Mouse (Mus musculus) lung, adult 2 months (tissue): Measurements from ENCODE around the gene 4930467E23Rik. TPM values are rescaled to one million over a fixed set of nuclear protein-coding genes. Genes with fewer than 3 reads are reported as not detected.
"Not testable (repeated sequence)": the region's sequence is repeated elsewhere in the genome, so short reads cannot be mapped to it uniquely, and the experiment has no call there.

ENCODE experiments used
- DNase-seq: peaks from one replicate; pipeline ENCODE4 v3.0.0; 2022
- H3K4me1 ChIP-seq: fragments of 200-500 bp; 2 replicates; pipeline ENCODE4 v1.6.1; 2011; ENCODE audit warnings: low read length; ENCODE audit not compliant: control insufficient read depth, insufficient read depth
- H3K4me3 ChIP-seq: fragments of 200-500 bp; replicated peaks from 2 replicates; pipeline ENCODE3; 2011; ENCODE audit warnings: low read depth, mild to moderate bottlenecking, control low read depth, low read length; ENCODE audit errors: extremely low read depth
- WGBS: fragments of 180-500 bp; shearing (Covaris S2); methylation state at CpG from one replicate; pipeline ENCODE4 v1.1.7; 2018; 5-methylcytosine and 5-hydroxymethylcytosine counted together
- polyA plus RNA-seq: library from polyadenylated mRNA; depleted of rRNA; stranded (reverse); fragments of >200 nt; gene quantifications from 2 replicates; pipeline ENCODE4 v1.2.3, GENCODE M21; 2012; rRNA removed

Gene 4930467E23Rik
- not detected in 2 replicates for polyA plus RNA-seq

DNA sequence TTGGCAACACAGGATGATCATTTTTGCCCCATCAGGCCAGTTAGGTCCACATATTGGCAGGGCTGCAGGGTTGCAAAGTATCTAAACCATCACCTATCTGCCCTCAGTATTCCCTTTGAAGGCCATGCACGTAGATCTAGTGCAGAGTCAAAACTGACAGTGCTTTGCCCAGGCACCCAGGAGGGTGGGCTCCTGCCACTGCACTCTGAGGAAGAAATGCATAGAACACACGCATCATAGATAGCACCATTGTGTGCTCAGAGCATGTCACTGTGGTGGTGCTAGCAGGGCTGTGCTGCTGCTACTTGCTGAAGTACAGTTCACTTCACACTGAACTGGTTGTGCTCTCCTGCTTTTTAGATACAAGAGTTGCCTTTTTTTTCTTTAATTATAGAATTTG is at the start of gene 4930467E23Rik:
TSS of gene 4930467E23Rik (plus strand) at position 301 of the 400 bp plus-strand sequence.
- WGBS: no CpG with 5 or more reads among the region's 2 CpGs
- not testable (repeated sequence) for H3K4me3 ChIP-seq, H3K4me1 ChIP-seq, DNase-seq

DNA sequence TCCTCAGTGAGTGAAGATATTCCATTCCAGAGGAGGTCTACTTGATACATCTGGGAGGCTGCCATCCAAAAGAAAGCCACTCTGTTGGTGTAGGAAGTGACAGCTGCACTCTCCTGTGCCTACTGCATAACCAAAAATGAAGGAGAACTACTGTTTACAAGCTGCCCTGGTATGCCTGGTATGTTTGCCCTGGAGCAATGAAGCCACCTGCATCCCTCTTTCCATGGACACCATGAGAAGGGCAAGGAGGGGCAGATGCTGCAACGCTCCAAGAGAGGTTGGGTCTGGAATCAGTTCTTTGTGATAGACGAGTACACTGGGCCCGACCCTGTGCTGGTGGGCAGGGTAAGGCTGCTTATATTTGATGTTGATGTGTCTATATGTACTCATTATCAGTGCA is 47.1 kb upstream of the 4930467E23Rik start:
- not testable (repeated sequence) for H3K4me3 ChIP-seq, H3K4me1 ChIP-seq, DNase-seq
- 80% methylated on average over 2 of the region's 3 CpGs for WGBS

DNA sequence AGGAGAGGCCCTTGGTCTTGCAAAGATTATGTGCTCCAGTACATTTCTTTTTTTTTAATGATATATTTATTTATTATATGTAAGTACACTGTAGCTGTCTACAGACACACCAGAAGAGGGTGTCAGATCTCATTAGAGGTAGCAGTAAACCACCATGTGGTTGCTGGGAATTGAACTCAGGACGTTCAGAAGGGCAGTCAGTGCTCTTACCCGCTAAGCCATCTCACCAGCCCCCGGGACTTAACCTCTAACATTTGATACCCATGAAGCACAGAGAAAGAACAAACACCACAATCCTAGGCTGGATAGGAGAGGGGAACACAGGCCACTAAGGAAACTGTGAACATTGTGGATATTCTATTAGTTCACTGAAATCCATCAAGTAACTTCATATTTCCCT is 43.9 kb upstream of the 4930467E23Rik start:
- not testable (repeated sequence) for H3K4me3 ChIP-seq, DNase-seq, H3K4me1 ChIP-seq
- 76% methylated on average over 3 of the region's 3 CpGs for WGBS

DNA sequence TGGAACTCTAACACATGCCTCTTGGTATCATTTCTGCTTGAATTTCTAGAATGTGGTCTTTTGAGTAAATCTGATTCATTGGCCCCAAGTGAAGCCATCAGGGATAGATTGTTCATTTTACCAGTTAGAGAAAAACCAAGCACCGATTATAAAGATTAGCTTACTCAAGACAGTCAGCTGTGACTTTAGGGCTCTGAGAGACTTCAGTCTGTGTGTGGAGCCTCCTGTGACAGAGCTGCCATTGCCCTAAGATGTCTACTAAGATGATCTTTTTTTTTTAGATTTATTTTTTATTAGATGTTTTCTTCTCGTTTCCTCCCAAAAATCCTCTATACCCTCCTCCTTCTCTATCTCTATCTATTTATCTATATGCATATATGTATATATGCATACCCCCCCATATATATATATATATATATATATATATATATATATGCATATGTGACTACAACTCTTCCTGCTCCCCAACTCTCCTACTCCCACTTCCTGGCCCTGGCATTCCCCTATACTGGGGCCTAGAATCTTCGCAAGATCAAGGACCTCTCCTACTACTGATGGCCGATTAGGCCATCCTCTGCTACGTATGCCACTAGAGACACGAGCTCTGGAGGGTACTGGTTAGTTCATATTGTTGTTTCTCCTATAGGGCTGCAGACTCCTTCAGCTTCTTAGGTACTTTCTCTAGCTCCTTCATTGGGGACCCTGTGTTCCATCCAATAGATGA is 40.4 kb upstream of the 4930467E23Rik start:
- not testable (repeated sequence) for H3K4me1 ChIP-seq, DNase-seq, H3K4me3 ChIP-seq
- WGBS: 80% methylated on average over 6 of the region's 6 CpGs

DNA sequence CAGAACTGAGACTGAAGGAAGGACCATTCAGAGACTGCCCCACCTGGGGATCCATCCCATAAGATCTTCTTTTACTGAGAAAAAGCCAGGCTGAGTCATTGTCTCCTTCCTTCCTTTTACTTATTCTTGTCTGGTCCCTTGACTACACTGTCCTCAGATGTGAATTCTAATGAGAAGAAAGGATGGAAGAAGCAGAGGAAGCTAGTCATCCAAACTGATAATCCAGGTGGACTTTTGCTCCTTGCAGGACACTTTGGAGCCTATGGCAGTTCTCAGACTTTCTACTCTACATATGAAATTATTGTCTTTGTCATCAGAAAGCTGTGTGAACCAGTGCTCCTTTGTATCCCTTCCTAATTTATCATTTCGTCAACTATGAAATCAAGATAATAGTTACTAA is 39.6 kb upstream of the 4930467E23Rik start:
- WGBS: 83% methylated on average over 1 of the region's 1 CpGs
- H3K4me1 ChIP-seq, DNase-seq, H3K4me3 ChIP-seq: not testable (repeated sequence)

DNA sequence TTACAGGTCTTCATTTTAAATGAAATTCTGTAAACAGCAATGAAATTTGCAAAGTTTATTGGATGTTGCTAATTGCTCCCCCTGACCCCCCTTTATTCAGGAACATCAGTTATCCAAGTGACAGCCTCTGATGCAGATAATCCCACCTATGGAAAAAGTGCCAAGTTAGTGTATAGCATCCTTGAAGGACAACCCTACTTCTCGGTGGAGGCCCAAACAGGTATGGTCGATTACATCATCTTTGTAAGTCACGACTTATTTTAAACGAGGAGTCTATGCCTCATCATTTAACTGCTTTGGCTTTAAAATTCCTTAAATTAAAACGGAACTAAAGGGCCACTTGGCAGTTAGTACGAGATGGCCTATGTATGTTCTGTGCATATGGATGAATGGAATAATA is 38.0 kb upstream of the 4930467E23Rik start:
- H3K4me1 ChIP-seq, DNase-seq, H3K4me3 ChIP-seq: not testable (repeated sequence)
- 84% methylated on average over 6 of the region's 6 CpGs for WGBS

DNA sequence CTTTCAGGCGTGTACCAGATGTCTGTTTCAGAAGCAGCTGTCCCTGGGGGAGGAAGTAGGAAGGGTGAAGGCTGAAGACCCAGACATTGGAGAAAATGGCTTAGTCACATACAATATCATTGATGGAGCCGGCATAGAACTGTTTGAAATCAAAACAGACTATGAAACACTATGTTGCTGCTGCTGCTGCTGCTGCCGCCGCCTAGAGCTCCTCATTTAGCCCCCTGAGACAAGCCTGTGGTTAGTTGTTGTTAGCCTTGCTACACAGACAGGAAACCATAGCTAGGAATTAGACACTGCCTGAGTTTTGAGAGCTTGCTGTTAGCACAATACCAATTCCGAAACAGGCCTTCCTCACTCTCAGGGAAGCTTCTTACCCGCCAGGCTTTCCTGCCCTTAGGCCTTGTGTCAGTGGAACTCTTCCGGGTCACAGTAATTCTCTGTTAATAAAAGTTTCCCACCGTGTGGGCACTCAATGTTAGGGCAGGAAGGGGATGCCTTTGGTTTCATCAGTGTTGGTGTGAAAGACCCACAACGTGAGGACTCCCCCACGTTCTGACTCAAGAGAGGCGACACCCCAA is 31.8 kb upstream of the 4930467E23Rik start:
- not testable (repeated sequence) for DNase-seq, H3K4me1 ChIP-seq, H3K4me3 ChIP-seq
- WGBS: 84% methylated on average over 11 of the region's 11 CpGs

DNA sequence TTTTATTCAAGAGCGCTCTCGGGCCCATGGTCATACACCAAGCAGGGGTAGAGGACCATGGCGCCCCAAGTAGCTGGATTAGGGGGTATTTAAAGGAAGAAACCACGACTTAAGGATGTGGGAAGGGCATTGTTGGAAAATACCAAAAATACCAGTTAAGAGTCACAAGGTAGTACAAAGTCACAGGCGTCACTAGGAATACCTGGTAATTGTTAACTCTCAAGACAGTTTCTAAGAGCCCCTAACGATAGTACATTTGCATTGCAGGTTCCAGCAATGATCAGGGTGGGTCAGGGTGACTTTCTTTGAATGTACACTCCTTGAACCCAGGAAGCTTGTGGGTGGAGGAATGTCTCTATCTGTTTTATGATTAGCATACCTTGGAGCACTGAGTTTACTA is 31.3 kb upstream of the 4930467E23Rik start:
- not testable (repeated sequence) for DNase-seq, H3K4me3 ChIP-seq, H3K4me1 ChIP-seq
- WGBS: 69% methylated on average over 6 of the region's 6 CpGs

DNA sequence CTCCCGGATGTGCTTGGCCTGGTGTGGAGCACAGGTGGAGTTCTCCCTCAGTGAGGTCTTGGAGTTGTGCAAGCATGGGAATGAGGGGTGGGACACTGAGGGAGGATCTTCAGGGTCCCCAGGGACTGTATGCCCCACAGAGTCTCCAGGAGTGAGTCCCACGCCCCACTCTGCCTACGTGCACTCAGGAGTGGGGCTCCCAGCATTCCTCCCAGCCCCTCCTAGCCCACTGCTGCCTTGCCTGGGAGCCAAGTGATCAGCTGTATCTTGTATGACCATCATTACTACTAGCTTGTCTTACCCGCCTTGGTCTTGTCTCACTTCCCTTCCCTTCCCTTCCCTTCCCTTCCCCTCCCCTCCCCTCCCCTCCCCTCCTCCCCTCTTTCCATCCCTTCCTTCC is 30.7 kb upstream of the 4930467E23Rik start:
- H3K4me1 ChIP-seq: not testable (repeated sequence)
- peak; percentile 48 for DNase-seq
- WGBS: 69% methylated on average over 4 of the region's 4 CpGs

DNA sequence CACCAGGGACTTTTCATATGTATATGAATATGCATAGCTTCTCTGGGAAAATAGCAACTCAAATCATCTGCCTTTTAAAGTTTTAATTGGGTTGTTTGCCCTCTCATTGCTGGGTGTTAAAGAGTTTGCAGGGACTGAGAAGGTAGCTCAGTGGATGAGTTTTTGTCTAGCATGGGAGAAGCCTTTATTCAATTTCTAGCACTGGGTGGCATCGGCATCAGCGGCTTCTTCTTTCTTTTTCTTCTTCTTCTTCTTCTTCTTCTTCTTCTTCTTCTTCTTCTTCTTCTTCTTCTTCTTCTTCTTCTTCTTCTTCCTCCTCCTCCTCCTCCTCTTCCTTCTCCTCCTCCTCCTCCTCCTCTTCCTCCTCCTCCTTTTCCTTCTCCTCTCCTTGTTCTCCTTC is 28.1 kb upstream of the 4930467E23Rik start:
- not testable (repeated sequence) for DNase-seq, H3K4me1 ChIP-seq, H3K4me3 ChIP-seq
- 92% methylated on average over 2 of the region's 2 CpGs for WGBS

More for the DNA sequence above, 30.7 kb upstream of the 4930467E23Rik start:
- not testable (repeated sequence) for H3K4me3 ChIP-seq

DNA sequence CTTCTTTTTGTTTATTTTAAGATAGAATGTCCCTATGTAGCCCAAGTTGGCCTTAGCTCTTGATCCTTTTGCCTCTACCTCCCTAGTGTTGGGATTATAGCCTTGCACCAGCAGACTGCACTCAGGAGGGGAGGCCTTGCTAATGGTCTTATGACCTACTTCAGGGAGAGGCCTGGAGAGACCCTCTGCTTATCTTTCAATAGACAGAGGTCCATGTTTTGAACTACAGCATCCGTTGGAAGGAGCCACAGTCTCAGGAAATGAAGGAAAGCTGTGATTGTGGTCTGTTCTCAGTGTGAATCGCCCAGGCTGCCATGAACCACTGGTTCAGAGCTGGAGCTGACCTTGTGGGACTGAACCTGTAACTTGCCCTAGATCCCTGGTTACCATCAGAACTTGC is 27.1 kb upstream of the 4930467E23Rik start:
- H3K4me1 ChIP-seq, DNase-seq, H3K4me3 ChIP-seq: not testable (repeated sequence)
- 64% methylated on average over 2 of the region's 2 CpGs for WGBS

DNA sequence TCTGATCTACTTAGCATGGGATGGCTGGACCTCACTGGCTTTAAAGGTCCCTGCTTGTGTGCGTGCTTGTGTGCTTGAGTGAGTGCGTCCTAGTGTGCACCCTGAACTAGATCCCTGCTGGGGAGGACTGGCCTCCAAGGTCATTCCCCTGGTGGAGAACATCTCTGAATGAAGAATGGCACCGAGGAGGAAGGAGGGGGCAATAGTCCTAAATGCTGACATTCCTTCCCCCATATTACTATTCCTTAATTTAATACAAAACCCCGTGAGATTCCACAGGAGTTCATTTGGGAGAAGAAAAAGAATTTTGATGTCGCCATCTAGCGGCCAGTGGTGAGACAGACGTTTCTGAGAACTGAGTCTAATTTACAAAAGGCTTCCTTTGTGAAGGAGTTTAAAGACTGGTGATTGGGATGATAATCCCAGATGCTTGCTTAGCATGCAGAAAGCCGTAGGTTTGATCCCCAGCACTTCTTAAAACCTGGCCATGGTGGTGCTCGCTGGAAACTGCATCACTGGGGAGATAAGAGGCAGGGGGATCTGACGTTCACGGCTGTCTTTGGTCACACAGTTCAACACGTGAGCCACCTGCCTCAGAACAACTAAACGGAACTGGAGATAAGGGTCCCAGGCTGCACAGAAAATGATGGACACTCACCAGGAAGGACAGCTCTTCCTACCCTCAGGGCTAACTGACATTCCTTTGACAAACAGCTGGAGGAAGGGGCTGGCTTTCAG is 26.2 kb upstream of the 4930467E23Rik start:
- 37% methylated on average over 13 of the region's 13 CpGs for WGBS
- H3K4me1 ChIP-seq, H3K4me3 ChIP-seq: not testable (repeated sequence)
- DNase-seq: peak; percentile 76

DNA sequence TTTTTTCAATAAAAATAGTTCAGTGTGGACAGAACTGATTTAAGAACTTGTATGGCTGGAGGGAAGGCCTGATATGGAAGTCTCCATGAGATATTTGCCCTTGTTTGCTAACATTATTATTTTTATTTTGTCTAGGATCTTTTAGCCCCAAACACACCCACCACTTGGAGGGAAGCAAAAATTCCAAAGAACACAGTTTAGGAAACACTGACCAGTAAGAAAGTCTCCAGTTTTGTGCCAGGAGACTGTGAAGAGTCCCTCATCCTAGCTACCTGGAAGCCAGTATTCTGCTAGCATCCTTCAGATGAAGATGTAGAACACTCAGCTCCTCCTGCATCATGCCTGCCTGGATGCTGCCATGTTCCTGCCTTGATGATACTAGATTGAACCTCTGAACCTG is 25.5 kb upstream of the 4930467E23Rik start:
- H3K4me3 ChIP-seq, H3K4me1 ChIP-seq, DNase-seq: not testable (repeated sequence)

DNA sequence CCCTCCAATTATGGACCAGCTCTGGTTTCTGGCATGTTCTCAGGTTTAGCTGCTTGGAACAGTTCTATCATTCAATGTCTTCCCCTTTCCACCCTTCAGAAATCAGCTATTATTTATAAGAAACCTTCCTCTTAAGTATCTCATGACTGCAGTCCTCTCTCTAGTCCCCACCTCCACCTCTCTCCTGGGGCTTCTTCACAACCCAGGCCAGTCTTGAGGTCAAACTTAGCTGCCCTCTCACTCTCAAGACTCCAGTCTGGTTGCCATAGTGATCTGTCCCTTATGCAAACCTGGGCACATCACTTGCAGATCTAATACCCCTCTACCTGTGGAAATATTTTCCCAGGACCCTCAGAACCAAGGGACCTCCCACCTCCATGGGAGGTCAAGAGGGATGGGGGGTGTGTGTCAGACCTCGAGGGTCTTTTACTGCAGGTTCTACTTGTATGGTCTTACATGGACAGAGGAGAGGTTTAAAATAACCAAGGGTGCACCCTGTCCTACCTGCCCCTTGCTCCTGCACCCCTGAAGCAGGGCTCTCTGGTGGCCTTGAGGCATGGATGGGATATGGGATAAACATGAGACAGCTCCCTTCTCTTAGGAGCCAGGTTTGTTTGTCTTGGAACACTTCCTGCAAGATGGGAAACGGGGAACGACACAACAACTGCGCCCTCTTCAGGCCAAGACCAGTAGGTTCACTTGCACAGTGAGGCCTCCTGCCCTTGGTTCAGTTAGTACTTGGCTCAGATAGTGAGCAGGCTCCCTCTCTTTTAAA is 24.7 kb upstream of the 4930467E23Rik start:
- 45% methylated on average over 4 of the region's 4 CpGs for whole genome bisulfite sequencing
- H3K4me1 ChIP-seq, H3K4me3 ChIP-seq: not testable (repeated sequence)
- DNase-seq: peak; percentile 59

DNA sequence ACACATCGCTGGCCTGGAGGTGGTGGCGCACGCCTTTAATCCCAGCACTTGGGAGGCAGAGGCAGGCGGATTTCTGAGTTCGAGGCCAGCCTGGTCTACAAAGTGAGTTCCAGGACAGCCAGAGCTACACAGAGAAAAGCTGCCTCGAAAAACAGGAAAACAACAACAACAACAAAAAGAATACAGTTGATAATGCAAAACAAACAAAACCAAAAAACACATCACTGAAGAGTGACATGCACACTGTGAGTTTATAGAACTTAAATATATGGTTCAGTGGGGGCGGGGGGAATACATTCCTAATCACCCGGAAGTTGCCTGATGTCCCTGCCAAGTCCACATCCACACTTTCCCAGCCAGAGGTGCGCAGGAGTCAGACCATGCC is 24.2 kb upstream of the 4930467E23Rik start:
- not testable (repeated sequence) for H3K4me1 ChIP-seq, DNase-seq, H3K4me3 ChIP-seq
- 76% methylated on average over 9 of the region's 9 CpGs for WGBS
